Mouse (Mus musculus) lung, postnatal 0 days (tissue): ENCODE measurements around the gene Veph1. TPM values are rescaled to one million over a fixed set of nuclear protein-coding genes. Genes with fewer than 3 reads are reported as not detected.

ENCODE experiments used
- ATAC-seq: fragments of 200-750 bp; cut with Nextera tagmentation; 2 replicates; pipeline ENCODE4 v1.8.0; 2017; ENCODE audit warnings: moderate library complexity
- DNase-seq: peaks from one replicate; pipeline ENCODE4 v3.0.0-alpha.2; 2016; ENCODE audit warnings: low spot score
- H3K27ac ChIP-seq: fragments of 300-500 bp; sonication (generic); 2 replicates; pipeline ENCODE4 v1.5.1; 2014; ENCODE audit warnings: antibody characterized with exemption, mild to moderate bottlenecking, low read length, mixed read lengths
- H3K27me3 ChIP-seq: fragments of 300-500 bp; sonication (generic); replicated peaks from 2 replicates; pipeline ENCODE4 v1.6.1; 2014; ENCODE audit warnings: low read length, mixed read lengths; ENCODE audit not compliant: insufficient read depth
- H3K36me3 ChIP-seq: fragments of 300-500 bp; sonication (generic); 2 replicates; pipeline ENCODE4 v1.6.1; 2014; ENCODE audit warnings: low read length, mixed read lengths; ENCODE audit not compliant: insufficient read depth
- H3K4me1 ChIP-seq: fragments of 300-500 bp; sonication (generic); 2 replicates; pipeline ENCODE4 v1.6.1; 2014; ENCODE audit warnings: antibody characterized with exemption, low read depth, low read length, mixed read lengths; ENCODE audit not compliant: insufficient read depth
- H3K4me2 ChIP-seq: fragments of 300-500 bp; sonication (generic); replicated peaks from 2 replicates; pipeline ENCODE4 v1.6.1; 2014; ENCODE audit warnings: low read depth, mild to moderate bottlenecking, low read length, moderate library complexity, mixed read lengths
- H3K4me3 ChIP-seq: fragments of 300-500 bp; sonication (generic); 2 replicates; pipeline ENCODE4 v1.5.1; 2014; ENCODE audit warnings: low read depth, low read length
- H3K9ac ChIP-seq: fragments of 300-500 bp; sonication (generic); replicated peaks from 2 replicates; pipeline ENCODE4 v1.6.1; 2014; ENCODE audit warnings: low read depth, mild to moderate bottlenecking
- H3K9me3 ChIP-seq: fragments of 300-500 bp; sonication (generic); 2 replicates; pipeline ENCODE4 v1.6.1; 2016; ENCODE audit warnings: low read length, mixed read lengths
- CTCF ChIP-seq: IDR thresholded peaks from 2 replicates; pipeline ENCODE4 v1.5.1; 2016; ENCODE audit warnings: antibody characterized with exemption, mild to moderate bottlenecking
- EP300 ChIP-seq: IDR thresholded peaks from 2 replicates; pipeline ENCODE4 v1.6.1; 2016; ENCODE audit warnings: antibody characterized with exemption, mild to moderate bottlenecking, control low read depth
- WGBS: fragments of 180-500 bp; shearing (Covaris S2); extraction: QIAGEN DNeasy Blood & Tissue Kit; methylation state at CpG from one replicate; pipeline ENCODE4 v1.1.7; 2014; 5-methylcytosine and 5-hydroxymethylcytosine counted together
- polyA plus RNA-seq: library from polyadenylated mRNA; unstranded; fragments of >200 nt; fragmentation: Nextera tagmentation; extraction: Ambion mirVana; gene quantifications from 2 replicates; pipeline ENCODE4 v1.2.1, GENCODE M21; 2015

Veph1 gene
- polyA plus RNA-seq, 1 experiment from 2014 or later: 3.0 TPM

DNA sequence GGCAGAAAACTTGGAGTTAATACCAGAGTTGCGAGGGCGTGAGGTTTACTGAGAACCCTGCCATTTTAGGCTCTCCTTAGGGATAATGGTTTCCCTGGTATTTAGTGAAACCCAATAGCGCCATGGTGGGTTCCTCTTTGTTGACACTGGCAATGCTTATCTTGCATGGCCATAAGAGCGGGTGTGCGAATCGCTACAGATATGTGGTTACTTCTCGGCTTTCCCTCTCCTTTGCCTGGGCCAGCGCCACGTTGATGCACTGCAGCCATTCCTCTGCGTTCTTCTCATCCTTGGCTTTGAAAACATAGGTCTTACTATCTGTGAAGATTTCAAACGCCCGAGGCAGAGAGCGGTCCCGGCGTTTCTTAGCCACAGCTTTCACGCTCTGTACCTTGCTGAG, 239.7 kb downstream of the Veph1 start:
- ATAC-seq (no peak), DNase-seq (no peak)
- H3K4me2 ChIP-seq: no peak overlapping the region
- H3K4me3 ChIP-seq: no peak overlapping the region
- TF ChIP-seq CTCF: no peak
- TF ChIP-seq EP300: no peak
- H3K27ac ChIP-seq: no peak overlapping the region
- no peaks in the 10 kb centered on the region for H3K9me3 ChIP-seq
- 96% methylated on average over 16 of the region's 16 CpGs for WGBS
- no peak overlapping the region for H3K9ac ChIP-seq
- no peaks in the 10 kb centered on the region for H3K4me1 ChIP-seq
- no peaks in the 10 kb centered on the region for H3K27me3 ChIP-seq
- no peaks in the 10 kb centered on the region for H3K36me3 ChIP-seq

DNA sequence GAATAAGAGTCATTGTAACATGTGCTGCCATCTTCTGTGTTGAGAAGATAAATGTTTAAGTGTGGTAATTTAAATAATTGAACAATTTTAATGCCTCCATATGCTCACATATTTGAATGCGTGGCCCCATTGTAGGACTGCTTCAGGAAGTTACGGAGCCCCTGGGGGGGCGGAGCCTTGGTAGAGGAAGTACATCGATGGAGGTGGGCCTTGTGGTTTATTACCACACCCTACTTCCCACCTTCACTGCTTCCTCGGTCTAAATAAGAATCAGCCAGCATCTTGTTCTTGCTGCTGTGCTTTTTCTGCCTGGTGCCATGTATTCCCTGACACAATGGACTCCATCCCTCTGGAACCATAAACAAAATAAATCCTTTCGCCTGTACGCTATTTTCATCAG, 241.0 kb downstream of the Veph1 start:
- H3K4me1 ChIP-seq: no peaks in the 10 kb centered on the region
- ATAC-seq (no peak), DNase-seq (no peak)
- no peaks in the 10 kb centered on the region for H3K36me3 ChIP-seq
- H3K27ac ChIP-seq: no peak overlapping the region
- H3K9ac ChIP-seq: no peak overlapping the region
- H3K4me2 ChIP-seq: no peak overlapping the region
- no peaks in the 10 kb centered on the region for H3K27me3 ChIP-seq
- no peak overlapping the region for H3K4me3 ChIP-seq
- TF ChIP-seq CTCF: no peak
- no peak for TF ChIP-seq EP300
- WGBS: 88% methylated on average over 7 of the region's 7 CpGs
- no peaks in the 10 kb centered on the region for H3K9me3 ChIP-seq

DNA sequence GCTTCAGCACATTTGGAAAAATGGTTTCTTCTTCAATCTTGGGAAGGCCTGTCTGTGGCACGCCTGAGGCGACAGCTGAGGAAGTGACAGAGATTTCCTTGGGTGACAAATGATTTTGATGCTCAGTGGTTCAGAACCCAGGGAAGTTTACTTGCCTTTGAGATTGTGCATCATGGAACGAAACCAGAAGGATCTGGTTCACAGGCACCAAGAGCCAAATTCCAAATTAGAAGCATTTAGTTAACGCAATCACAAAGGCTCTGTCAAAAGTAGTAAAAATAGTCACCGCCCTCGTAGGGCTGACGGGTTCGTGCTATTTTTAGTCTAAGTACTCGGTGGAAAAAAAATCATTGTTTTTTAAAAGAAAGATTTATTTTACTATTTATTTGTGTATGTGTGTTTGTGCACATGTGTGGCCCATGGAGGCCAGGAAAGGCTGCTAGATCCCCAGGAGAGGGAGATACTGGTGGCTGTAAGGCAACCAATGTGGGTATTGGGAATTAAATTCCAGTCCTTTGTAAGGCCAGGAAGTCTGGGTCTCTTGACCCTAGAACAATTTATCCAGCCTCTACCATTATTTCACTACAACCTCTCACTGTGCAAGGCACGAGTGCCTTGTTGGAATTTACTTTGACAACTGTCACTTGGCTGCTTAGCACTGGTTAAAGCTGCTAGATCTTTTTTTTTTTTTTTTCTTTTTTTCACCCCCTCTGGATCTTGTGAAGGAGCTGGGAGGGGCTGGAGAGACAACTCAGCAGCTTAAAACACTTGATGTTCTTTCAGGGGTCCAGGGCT, 246.3 kb downstream of the Veph1 start:
- no peaks in the 10 kb centered on the region for H3K27me3 ChIP-seq
- TF ChIP-seq CTCF (no peak), EP300 (no peak)
- ATAC-seq: no peak
- H3K9me3 ChIP-seq: no peaks in the 10 kb centered on the region
- no peak overlapping the region for H3K4me2 ChIP-seq
- WGBS: 40% methylated on average over 10 of the region's 10 CpGs
- H3K27ac ChIP-seq: no peak overlapping the region
- H3K36me3 ChIP-seq: no peaks in the 10 kb centered on the region
- no peak for DNase-seq
- H3K4me3 ChIP-seq: no peak overlapping the region
- H3K4me1 ChIP-seq: no peaks in the 10 kb centered on the region
- no peak overlapping the region for H3K9ac ChIP-seq

DNA sequence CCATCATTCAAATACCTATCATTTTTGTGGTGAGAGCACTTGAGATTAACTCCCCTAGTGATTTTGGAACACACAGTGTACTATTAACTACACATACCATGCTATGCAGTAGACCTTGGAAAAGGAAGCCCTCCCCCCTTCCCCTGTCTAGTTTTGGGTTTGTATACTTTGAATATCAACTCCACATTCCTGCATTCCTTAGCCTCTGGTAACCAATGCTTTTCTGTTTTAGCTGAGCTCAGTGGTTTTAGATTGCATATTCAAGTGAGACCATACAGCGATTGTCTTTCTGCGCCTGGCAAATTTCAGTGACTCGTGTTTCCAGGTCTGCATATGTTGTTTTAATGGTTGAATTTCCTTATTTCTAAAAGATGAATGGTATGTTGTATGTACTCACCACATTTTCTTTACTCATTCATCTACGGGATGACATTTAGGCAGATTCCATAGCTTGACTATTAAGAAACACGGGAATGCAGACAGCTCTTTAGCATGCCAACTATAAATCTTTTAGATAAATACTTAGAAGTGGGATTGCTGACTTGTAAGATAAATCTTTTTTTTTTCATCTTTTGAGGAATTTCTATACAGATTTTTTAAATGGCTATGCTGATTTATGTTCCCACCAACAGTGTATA, 255.7 kb downstream of the Veph1 start:
- no peak overlapping the region for H3K4me3 ChIP-seq
- WGBS: 24% methylated on average over 5 of the region's 5 CpGs
- H3K36me3 ChIP-seq: no peaks in the 10 kb centered on the region
- TF ChIP-seq CTCF: no peak
- no peak for TF ChIP-seq EP300
- ATAC-seq (no peak), DNase-seq (peak; percentile 18)
- no peak overlapping the region for H3K9ac ChIP-seq
- H3K4me1 ChIP-seq: no peaks in the 10 kb centered on the region
- no peak overlapping the region for H3K27ac ChIP-seq
- H3K4me2 ChIP-seq: no peak overlapping the region
- H3K27me3 ChIP-seq: no peaks in the 10 kb centered on the region
- no peaks in the 10 kb centered on the region for H3K9me3 ChIP-seq

DNA sequence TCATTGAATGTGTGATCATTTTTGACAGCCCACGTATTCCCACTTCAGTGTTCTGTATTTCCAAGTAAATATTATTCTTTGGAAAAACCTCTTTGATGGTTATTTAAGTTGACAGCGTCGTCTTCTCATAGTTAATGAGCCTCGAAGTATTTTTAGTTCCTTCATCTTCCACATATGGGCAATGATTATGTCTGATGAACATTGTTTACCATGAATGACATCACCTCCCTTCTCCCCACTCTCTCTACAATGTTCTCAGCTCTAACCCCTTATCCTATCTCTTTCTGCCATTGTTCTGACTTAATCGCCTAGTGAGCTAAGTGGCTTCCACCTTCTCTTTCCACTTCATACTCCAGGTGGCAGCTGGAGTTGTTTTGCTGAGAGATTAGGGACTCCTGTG, 261.4 kb downstream of the Veph1 start:
- Histone ChIP-seq H3K9ac (no peak overlapping the region), H3K36me3 (no peaks in the 10 kb centered on the region), H3K27me3 (no peaks in the 10 kb centered on the region), H3K4me1 (no peaks in the 10 kb centered on the region), H3K27ac (no peak overlapping the region), H3K4me2 (no peak overlapping the region), H3K9me3 (no peaks in the 10 kb centered on the region), H3K4me3 (no peak overlapping the region)
- WGBS: 52% methylated on average over 5 of the region's 5 CpGs
- DNase-seq (no peak), ATAC-seq (no peak)
- no peak for TF ChIP-seq EP300

DNA sequence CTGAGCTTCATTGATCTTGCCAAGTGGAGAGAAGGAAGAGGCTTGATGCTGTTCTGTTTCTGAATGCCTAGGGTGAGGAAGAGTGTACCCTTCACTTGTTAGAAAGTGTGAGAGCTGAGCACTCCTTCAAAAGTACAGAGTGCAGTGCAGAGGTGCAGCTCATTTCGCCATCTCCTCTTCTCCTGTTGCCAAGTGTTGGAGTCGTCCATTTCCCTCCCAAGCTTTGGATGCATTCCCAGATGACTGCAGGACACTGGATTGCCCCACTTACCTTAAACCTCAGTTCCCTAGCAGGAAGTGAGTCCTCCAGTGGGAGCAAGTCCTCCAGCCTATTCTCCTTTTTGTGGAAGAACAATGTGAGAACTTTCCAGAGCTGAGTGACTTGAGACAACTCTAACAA, 263.3 kb downstream of the Veph1 start:
- Histone ChIP-seq H3K9ac (no peak overlapping the region), H3K36me3 (no peaks in the 10 kb centered on the region), H3K4me1 (no peaks in the 10 kb centered on the region), H3K27me3 (no peaks in the 10 kb centered on the region), H3K27ac (no peak overlapping the region), H3K4me3 (no peak overlapping the region), H3K4me2 (no peak overlapping the region), H3K9me3 (no peaks in the 10 kb centered on the region)
- TF ChIP-seq EP300: no peak
- DNase-seq (peak; percentile 50), ATAC-seq (peak; percentile 70)
- 25% methylated on average over 2 of the region's 2 CpGs for WGBS
